25 mouse cellular contexts compared by ENCODE assay signal in genomic region chr4:106193204-106193945, GRCm38 (mm10).
A peak's percentile ranks its signal among the peaks of the same experiment; 100 is the strongest.
DNase-seq lines count a peak whose midpoint lies in the region; ATAC-seq and TF ChIP-seq lines count a peak whose summit lies in the region.
"Had no signal": no experiment of that assay in that cellular context is flagged by ENCODE, and none has a peak within 500 bp of the region (broad histone marks: within the 10 kb centered on the region; RNA-seq: fewer than 3 reads in every experiment).

No protein-coding gene starts in this region.

- intact Hi-C loops in heart, adult 2 months (cut with DNase I), result no loop called here

- 67% methylated on average over 3 of the region's 3 CpGs for WGBS in heart, embryonic 15.5 days
- 45% methylated on average over 3 of the region's 3 CpGs for WGBS in heart, adult 2 months
- 43% methylated on average over 3 of the region's 3 CpGs for WGBS in lung, adult 2 months

- no peak for ATAC-seq in heart, embryonic 15.5 days (replicated peaks; ENCODE audit: insufficient number of reproducible peaks, insufficient read depth, low FRiP score, low read depth)

- no peak overlapping the region for H3K4me3 ChIP-seq in heart, embryonic 15.5 days
- no peak overlapping the region for H3K4me3 ChIP-seq in heart, adult 2 months
- H3K4me3 ChIP-seq in lung, adult 2 months (replicated peaks; ENCODE audit: extremely low read depth, low read depth, low read length), result no peak overlapping the region
- H3K4me3 ChIP-seq: forebrain, embryonic 12.5 days; hindbrain, embryonic 15.5 days; limb, embryonic 10.5 days; liver, embryonic 15.5 days; midbrain, embryonic 10.5 days; neural tube, embryonic 15.5 days had no signal

- H3K9ac ChIP-seq in heart, embryonic 15.5 days, result no peak overlapping the region
- no peak overlapping the region for H3K9ac ChIP-seq in heart, adult 2 months (ENCODE audit: low read depth, low read length)
- H3K9ac ChIP-seq: forebrain, embryonic 12.5 days; hindbrain, embryonic 15.5 days; liver, embryonic 15.5 days; neural tube, embryonic 15.5 days had no signal

- no peaks in the 10 kb centered on the region for H3K9me3 ChIP-seq in heart, embryonic 15.5 days (replicated peaks)
- H3K9me3 ChIP-seq: forebrain, embryonic 12.5 days; hindbrain, embryonic 15.5 days; limb, embryonic 10.5 days; liver, embryonic 15.5 days; midbrain, embryonic 10.5 days; neural tube, embryonic 15.5 days had no signal

- 0 out of 2 replicates have a peak, but pooled peaks cover 2% of the 10 kb centered on the region for H3K4me1 ChIP-seq in heart, embryonic 15.5 days (replicated peaks)
- H3K4me1 ChIP-seq in heart, adult 2 months (ENCODE audit: control insufficient read depth, insufficient read depth, low read length), result peaks cover 7% of the 10 kb centered on the region
- peaks cover 14% of the 10 kb centered on the region for H3K4me1 ChIP-seq in lung, adult 2 months (ENCODE audit: control insufficient read depth, insufficient read depth, low read length)
- H3K4me1 ChIP-seq: forebrain, embryonic 12.5 days; hindbrain, embryonic 15.5 days; liver, embryonic 15.5 days; midbrain, embryonic 10.5 days; neural tube, embryonic 15.5 days had no signal

- H3K27me3 ChIP-seq in heart, embryonic 15.5 days, result no peaks in the 10 kb centered on the region
- H3K27me3 ChIP-seq in heart, adult 2 months (ENCODE audit: control insufficient read depth, insufficient read depth, low read length), result no peaks in the 10 kb centered on the region
- H3K27me3 ChIP-seq: forebrain, embryonic 12.5 days; hindbrain, embryonic 15.5 days; liver, embryonic 15.5 days; neural tube, embryonic 15.5 days had no signal

- no peak for TF ChIP-seq POLR2A in heart, adult 2 months (IDR thresholded peaks at IDR 0.05; ENCODE audit: insufficient read depth, low read depth, low read length)
- no peak for TF ChIP-seq POLR2A in lung, adult 2 months (IDR thresholded peaks at IDR 0.05; ENCODE audit: borderline replicate concordance, extremely low read depth, low read depth, low read length)

- TF ChIP-seq EP300 in heart, adult 2 months (IDR thresholded peaks at IDR 0.05; ENCODE audit: insufficient read depth, low read depth, low read length), result no peak

- no peaks in the 10 kb centered on the region for H3K79me2 ChIP-seq in heart, adult 2 months (replicated peaks; ENCODE audit: control insufficient read depth, insufficient read depth, low read length)

- H3K4me2 ChIP-seq in heart, embryonic 15.5 days, result no peak overlapping the region
- H3K4me2 ChIP-seq: forebrain, embryonic 12.5 days; hindbrain, embryonic 15.5 days; liver, embryonic 15.5 days; neural tube, embryonic 15.5 days had no signal

- no peak for DNase-seq in heart, adult 2 months
- peak; percentile 96 for DNase-seq in fat pad, adult 2 months (ENCODE audit: extremely low read depth, low read depth, low spot score)
- peak; percentile 33 for DNase-seq in lung, adult 2 months
- DNase-seq in lung, postnatal 36 days, result peak; percentile 80
- DNase-seq in urinary bladder, postnatal 4 days (ENCODE audit: low spot score in 2 of 2), result no peak
- no peak for DNase-seq in urinary bladder, adult 18-20 months (ENCODE audit: low spot score in 2 of 2)
- DNase-seq: adrenal gland, postnatal 14 days; cerebellum, adult 8-10 months; cerebellum, postnatal 36 days; gastrocnemius, postnatal 10 days; heart, postnatal 4 days; kidney, adult 9 months; kidney, postnatal 14 days; liver; right cerebral cortex, adult 18-20 months; thymus, adult 18-20 months; thymus, postnatal 4 days had no signal

- no peak for TF ChIP-seq CTCF in heart, adult 2 months (IDR thresholded peaks at IDR 0.05)
- no peak for TF ChIP-seq CTCF in lung, adult 2 months (IDR thresholded peaks at IDR 0.05; ENCODE audit: insufficient read depth, low read length)

- no peaks in the 10 kb centered on the region for H3K36me3 ChIP-seq in heart, embryonic 15.5 days
- H3K36me3 ChIP-seq in heart, adult 2 months (ENCODE audit: control insufficient read depth, insufficient read depth, low read length), result peaks cover 3% of the 10 kb centered on the region
- H3K36me3 ChIP-seq: forebrain, embryonic 12.5 days; hindbrain, embryonic 15.5 days; limb, embryonic 10.5 days; liver, embryonic 15.5 days; midbrain, embryonic 10.5 days; neural tube, embryonic 15.5 days had no signal

- H3K27ac ChIP-seq in heart, embryonic 15.5 days, result peak overlapping the region; percentile 37; the same call in 1 of the 2 replicates
- H3K27ac ChIP-seq in heart, adult 2 months, result no peak overlapping the region
- H3K27ac ChIP-seq: forebrain, embryonic 12.5 days; hindbrain, embryonic 15.5 days; limb, embryonic 10.5 days; liver, embryonic 15.5 days; macrophage; midbrain, embryonic 10.5 days; neural tube, embryonic 15.5 days had no signal

Comparison
In these comparisons a context has a peak if more than half of its experiments do, and no peak if none do; other contexts are left out.
1. DNase-seq: peak in fat pad, adult 2 months (single experiment), lung, adult 2 months (single experiment) and lung, postnatal 36 days (single experiment); none in heart, adult 2 months (0 of 2), urinary bladder, postnatal 4 days (0 of 2) and urinary bladder, adult 18-20 months (0 of 2).